Mouse (Mus musculus): ENCODE data around the gene Crtam.
A peak's percentile ranks its signal among the peaks of the same experiment; 100 is the strongest.

Gene Crtam

GRCm38 (mm10) chr9:40961401-40961800 lies 43.0 kb downstream of the Crtam start:
- Histone ChIP-seq H3K36me3 (ENCODE audit: insufficient read depth, low read length) (no peaks in the 10 kb centered on the region), H3K9me3 (ENCODE audit: low read length) (no peaks in the 10 kb centered on the region), H3K27me3 (ENCODE audit: insufficient read depth, low read length) (peaks cover 50% of the 10 kb centered on the region), H3K4me3 (replicated peaks; ENCODE audit: low read length) (no peak overlapping the region), H3K4me1 (replicated peaks; ENCODE audit: low read depth, low read length) (peaks cover 10% of the 10 kb centered on the region)
- TF ChIP-seq POU5F1 (IDR thresholded peaks at IDR 0.05; ENCODE audit: borderline replicate concordance, low read length) (no peak), CTCF (conservative IDR thresholded peaks at IDR 0.05; ENCODE audit: low read length) (no peak), NANOG (IDR thresholded peaks at IDR 0.05; ENCODE audit: borderline replicate concordance, low read length) (no peak)

GRCm38 (mm10) chr9:40949039-40949615 lies 55.3 kb downstream of the Crtam start:
- no peaks in the 10 kb centered on the region for H3K36me3 ChIP-seq (ENCODE audit: insufficient read depth, low read length)
- H3K4me1 ChIP-seq (replicated peaks; ENCODE audit: low read depth, low read length): peaks cover 10% of the 10 kb centered on the region; the same call in 1 of the 2 replicates
- H3K4me3 ChIP-seq (replicated peaks; ENCODE audit: low read length): no peak overlapping the region
- TF ChIP-seq CTCF (conservative IDR thresholded peaks at IDR 0.05; ENCODE audit: low read length) (no peak), POU5F1 (IDR thresholded peaks at IDR 0.05; ENCODE audit: borderline replicate concordance, low read length) (no peak), NANOG (IDR thresholded peaks at IDR 0.05; ENCODE audit: borderline replicate concordance, low read length) (0 out of 2 replicates have a peak, but pooled peaks have one; percentile 15)
- H3K9me3 ChIP-seq (ENCODE audit: low read length): no peaks in the 10 kb centered on the region
- peaks cover 8% of the 10 kb centered on the region for H3K27me3 ChIP-seq (ENCODE audit: insufficient read depth, low read length)

GRCm38 (mm10) chr9:40948473-40948872 lies 56.0 kb downstream of the Crtam start:
- Histone ChIP-seq H3K36me3 (ENCODE audit: insufficient read depth, low read length) (no peaks in the 10 kb centered on the region), H3K9me3 (ENCODE audit: low read length) (no peaks in the 10 kb centered on the region), H3K4me1 (replicated peaks; ENCODE audit: low read depth, low read length) (peaks cover 10% of the 10 kb centered on the region; the same call in 1 of the 2 replicates), H3K27me3 (ENCODE audit: insufficient read depth, low read length) (peaks cover 8% of the 10 kb centered on the region), H3K4me3 (replicated peaks; ENCODE audit: low read length) (no peak overlapping the region)
- TF ChIP-seq CTCF (conservative IDR thresholded peaks at IDR 0.05; ENCODE audit: low read length) (0 out of 2 replicates have a peak, but pooled peaks have one; percentile 12), NANOG (IDR thresholded peaks at IDR 0.05; ENCODE audit: borderline replicate concordance, low read length) (no peak)

- peaks cover 8% of the 10 kb centered on the region for H3K27me3 ChIP-seq (ENCODE audit: insufficient read depth, low read length)
- H3K9me3 ChIP-seq (ENCODE audit: low read length): no peaks in the 10 kb centered on the region
- TF ChIP-seq POU5F1 (IDR thresholded peaks at IDR 0.05; ENCODE audit: borderline replicate concordance, low read length) (no peak), CTCF (conservative IDR thresholded peaks at IDR 0.05; ENCODE audit: low read length) (no peak), NANOG (IDR thresholded peaks at IDR 0.05; ENCODE audit: borderline replicate concordance, low read length) (no peak)
- H3K36me3 ChIP-seq (ENCODE audit: insufficient read depth, low read length): no peaks in the 10 kb centered on the region
- H3K4me3 ChIP-seq (replicated peaks; ENCODE audit: low read length): no peak overlapping the region
- H3K4me1 ChIP-seq (replicated peaks; ENCODE audit: low read depth, low read length): peaks cover 10% of the 10 kb centered on the region; the same call in 1 of the 2 replicates
Observed at GRCm38 (mm10) chr9:40947131-40947530, 57.3 kb downstream of the Crtam start.

GRCm38 (mm10) chr9:40937425-40937824 lies 67.0 kb downstream of the Crtam start:
- TF ChIP-seq POU5F1 (IDR thresholded peaks at IDR 0.05; ENCODE audit: borderline replicate concordance, low read length) (no peak), CTCF (conservative IDR thresholded peaks at IDR 0.05; ENCODE audit: low read length) (no peak), NANOG (IDR thresholded peaks at IDR 0.05; ENCODE audit: borderline replicate concordance, low read length) (no peak)
- Histone ChIP-seq H3K9me3 (ENCODE audit: low read length) (no peaks in the 10 kb centered on the region), H3K4me3 (replicated peaks; ENCODE audit: low read length) (no peak overlapping the region), H3K27me3 (ENCODE audit: insufficient read depth, low read length) (no peaks in the 10 kb centered on the region), H3K4me1 (replicated peaks; ENCODE audit: low read depth, low read length) (no peaks in the 10 kb centered on the region), H3K36me3 (ENCODE audit: insufficient read depth, low read length) (no peaks in the 10 kb centered on the region)

- no peaks in the 10 kb centered on the region for H3K27me3 ChIP-seq (ENCODE audit: insufficient read depth, low read length)
- TF ChIP-seq NANOG (IDR thresholded peaks at IDR 0.05; ENCODE audit: borderline replicate concordance, low read length): no peak
- TF ChIP-seq CTCF (conservative IDR thresholded peaks at IDR 0.05; ENCODE audit: low read length): no peak
- TF ChIP-seq POU5F1 (IDR thresholded peaks at IDR 0.05; ENCODE audit: borderline replicate concordance, low read length): no peak
Observed at GRCm38 (mm10) chr9:40933323-40933722, 71.1 kb downstream of the Crtam start.

GRCm38 (mm10) chr9:40927351-40927980 lies 77.0 kb downstream of the Crtam start:
- Histone ChIP-seq H3K9me3 (ENCODE audit: low read length) (no peaks in the 10 kb centered on the region), H3K4me3 (replicated peaks; ENCODE audit: low read length) (no peak overlapping the region), H3K36me3 (ENCODE audit: insufficient read depth, low read length) (no peaks in the 10 kb centered on the region), H3K27me3 (ENCODE audit: insufficient read depth, low read length) (no peaks in the 10 kb centered on the region), H3K4me1 (replicated peaks; ENCODE audit: low read depth, low read length) (no peaks in the 10 kb centered on the region)
- no peak for TF ChIP-seq NANOG (IDR thresholded peaks at IDR 0.05; ENCODE audit: borderline replicate concordance, low read length)
- TF ChIP-seq POU5F1 (IDR thresholded peaks at IDR 0.05; ENCODE audit: borderline replicate concordance, low read length): no peak
- no peak for TF ChIP-seq CTCF (conservative IDR thresholded peaks at IDR 0.05; ENCODE audit: low read length)

More at GRCm38 (mm10) chr9:40933323-40933722, 71.1 kb downstream of the Crtam start:
- Histone ChIP-seq H3K4me3 (replicated peaks; ENCODE audit: low read length) (no peak overlapping the region), H3K9me3 (ENCODE audit: low read length) (no peaks in the 10 kb centered on the region), H3K4me1 (replicated peaks; ENCODE audit: low read depth, low read length) (no peaks in the 10 kb centered on the region), H3K36me3 (ENCODE audit: insufficient read depth, low read length) (no peaks in the 10 kb centered on the region)
